Mouse (Mus musculus) megakaryocyte, adult 5-6 weeks (primary cell): ENCODE results near the gene Sgce. TPM values are rescaled to one million over a fixed set of nuclear protein-coding genes. Genes with fewer than 3 reads are reported as not detected.
"Not testable (repeated sequence)": the region's sequence is repeated elsewhere in the genome, so short reads cannot be mapped to it uniquely, and the experiment has no call there.

Experiments
- ATAC-seq: 2 replicates; pipeline ENCODE4 v1.8.0; 2016; ENCODE audit warnings: mild to moderate bottlenecking, inconsistent platforms; ENCODE audit not compliant: poor library complexity, severe bottlenecking
- total RNA-seq, 2 experiments: library from RNA; stranded (forward) in 1 of 2; stranded (reverse) in 1 of 2; fragments of 153-499, 151-499 nt in 1 of 2; fragments of 221-1000, 200-1000 nt in 1 of 2; gene quantifications; 2 replicates each; pipeline versions ENCODE4 v1.2.3 to v1.2.4; 2015 to 2017

The Sgce gene
- total RNA-seq (2015) (0.21 TPM in 1 of 2 replicates, not detected in the other), total RNA-seq (2017) (0.49 TPM in 1 of 2 replicates, not detected in the other)

DNA sequence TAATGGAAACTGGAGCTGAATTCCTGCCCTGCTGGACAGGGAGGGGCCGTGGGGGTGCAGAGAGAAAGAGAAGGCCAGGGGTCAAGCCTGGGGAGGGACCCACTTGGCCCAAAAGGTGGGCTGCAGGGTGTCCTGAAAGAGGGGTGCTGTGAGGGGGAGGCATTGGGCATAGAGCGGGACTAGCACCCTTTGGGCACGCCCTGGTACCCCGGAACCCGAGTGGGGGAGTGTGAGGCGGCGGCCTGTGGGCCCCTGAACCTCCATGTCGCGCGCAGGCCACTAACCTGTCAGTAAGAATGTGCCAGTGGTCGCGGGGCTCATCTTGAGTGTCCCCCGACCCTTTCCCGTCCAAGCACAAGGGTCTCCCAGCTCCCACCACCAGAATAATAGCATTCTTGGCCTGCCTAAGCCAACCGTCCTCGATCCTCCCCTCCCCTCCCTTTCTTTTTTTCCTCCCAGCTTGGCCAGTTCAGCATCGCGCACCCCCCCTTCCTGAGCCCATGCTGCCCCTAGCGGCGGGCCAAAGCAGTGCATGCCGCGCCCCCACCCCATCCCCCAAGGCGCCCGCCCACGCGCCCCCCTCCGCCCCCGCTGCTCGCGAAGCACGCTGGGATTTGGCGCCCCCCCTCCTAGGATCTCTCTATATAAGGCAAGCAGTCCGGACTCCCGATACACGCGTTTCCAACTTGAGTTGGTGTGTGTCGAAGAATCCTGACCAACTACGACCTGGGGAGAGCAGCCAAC, at the start of gene Sgce, which contains the start of gene Peg10:
TSS of gene Sgce (minus strand) at position 512 of the 744 bp plus-strand sequence.
TSS of gene Peg10 (plus strand) at position 611 of the 744 bp plus-strand sequence.
- peak; percentile 47 for ATAC-seq

DNA sequence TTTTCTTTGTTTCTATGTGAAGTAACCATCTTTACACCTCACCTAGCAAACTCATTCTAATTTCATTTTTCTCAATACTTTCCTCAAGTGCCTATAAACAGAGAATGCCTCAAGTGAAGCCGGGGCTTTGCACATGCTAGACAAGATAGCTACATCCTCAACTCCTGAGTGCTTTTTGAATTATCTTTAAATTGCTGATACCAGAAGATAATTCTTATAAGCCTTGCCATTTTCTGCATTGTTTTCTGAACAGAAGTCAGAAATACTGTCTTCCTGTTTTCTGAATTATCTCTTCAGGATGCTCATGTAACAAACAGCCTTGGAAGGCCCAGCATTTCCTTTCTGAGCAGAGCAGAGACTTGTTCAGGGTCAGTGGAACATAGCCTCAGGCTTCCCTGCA, 49.3 kb upstream of the Sgce start:
- ATAC-seq = no peak

DNA sequence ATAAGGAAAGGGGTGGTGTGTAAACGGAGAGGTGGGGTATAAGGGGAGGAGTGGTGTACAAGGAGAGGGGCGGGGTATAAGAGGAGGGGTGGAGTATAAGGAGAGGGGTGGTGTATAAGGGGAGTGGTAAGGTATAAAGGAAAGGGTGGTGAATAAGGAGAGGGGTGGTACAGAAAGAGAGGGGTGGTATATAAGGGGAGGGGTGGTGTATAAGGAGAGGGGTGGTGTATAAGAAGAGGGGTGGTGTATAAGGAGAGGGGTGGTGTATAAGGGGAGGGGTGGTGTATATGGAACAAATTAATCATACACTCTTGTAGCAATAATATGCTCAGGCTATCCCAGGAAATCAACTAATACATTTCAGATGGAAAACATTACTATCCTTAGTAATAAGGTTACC, 15.2 kb upstream of the Sgce start:
- 0 out of 2 replicates have a peak, but pooled peaks have one; percentile 51 for ATAC-seq

DNA sequence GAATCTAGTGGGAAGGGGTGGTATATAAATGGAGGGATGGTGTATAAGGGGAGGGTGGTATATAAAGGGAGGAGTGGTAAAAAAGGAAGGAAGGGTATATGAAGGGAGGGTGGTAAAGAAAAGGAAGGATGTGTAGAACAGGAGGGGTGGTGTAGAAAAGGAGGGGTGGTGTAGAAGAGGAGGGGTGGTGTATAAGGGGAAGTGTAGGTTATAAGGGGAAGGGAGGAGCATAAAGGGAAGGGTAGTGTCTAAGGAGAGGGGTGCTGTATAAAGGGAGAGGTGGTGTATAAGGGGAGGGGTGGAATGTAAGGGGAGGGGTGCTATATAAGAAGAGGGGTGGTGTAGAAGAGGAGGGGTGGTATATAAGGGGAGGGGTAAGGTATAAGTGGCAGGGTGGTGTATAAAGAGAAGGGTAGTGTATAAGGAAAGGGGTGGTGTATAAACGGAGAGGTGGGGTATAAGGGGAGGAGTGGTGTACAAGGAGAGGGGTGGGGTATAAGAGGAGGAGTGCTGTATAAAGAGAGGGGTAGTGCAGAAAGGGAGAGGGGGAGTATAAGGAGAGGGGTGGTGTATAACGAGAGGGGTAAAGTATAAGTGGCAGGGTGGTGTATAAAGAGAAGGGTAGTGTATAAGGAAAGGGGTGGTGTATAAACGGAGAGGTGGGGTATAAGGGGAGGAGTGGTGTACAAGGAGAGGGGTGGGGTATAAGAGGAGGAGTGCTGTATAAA, 14.6 kb upstream of the Sgce start:
- not testable (repeated sequence) for ATAC-seq

DNA sequence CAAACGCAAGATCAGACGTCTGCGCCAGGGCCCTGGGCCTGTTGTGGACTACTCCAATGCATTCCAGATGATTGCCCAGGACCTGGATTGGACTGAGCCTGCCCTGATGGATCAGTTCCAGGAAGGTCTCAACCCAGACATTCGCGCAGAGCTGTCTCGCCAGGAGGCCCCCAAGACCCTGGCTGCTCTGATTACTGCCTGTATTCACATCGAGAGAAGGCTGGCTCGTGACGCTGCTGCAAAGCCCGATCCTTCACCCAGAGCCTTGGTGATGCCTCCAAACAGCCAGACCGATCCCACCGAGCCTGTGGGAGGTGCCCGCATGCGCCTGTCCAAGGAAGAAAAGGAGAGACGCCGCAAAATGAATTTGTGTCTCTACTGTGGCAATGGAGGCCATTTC, 7.9 kb upstream of the Sgce start:
- ATAC-seq = no peak

DNA sequence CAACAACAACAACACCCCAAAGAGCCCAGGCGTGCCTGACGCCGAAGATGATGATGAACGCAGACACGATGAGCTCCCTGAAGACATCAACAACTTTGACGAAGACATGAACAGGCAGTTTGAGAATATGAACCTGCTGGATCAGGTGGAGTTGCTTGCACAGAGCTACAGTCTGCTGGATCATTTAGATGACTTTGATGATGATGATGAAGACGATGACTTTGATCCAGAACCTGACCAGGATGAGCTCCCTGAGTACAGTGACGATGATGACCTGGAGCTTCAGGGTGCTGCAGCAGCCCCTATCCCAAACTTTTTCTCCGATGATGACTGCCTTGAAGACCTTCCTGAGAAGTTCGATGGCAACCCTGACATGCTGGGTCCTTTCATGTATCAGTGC, 7.3 kb upstream of the Sgce start:
- no peak for ATAC-seq

DNA sequence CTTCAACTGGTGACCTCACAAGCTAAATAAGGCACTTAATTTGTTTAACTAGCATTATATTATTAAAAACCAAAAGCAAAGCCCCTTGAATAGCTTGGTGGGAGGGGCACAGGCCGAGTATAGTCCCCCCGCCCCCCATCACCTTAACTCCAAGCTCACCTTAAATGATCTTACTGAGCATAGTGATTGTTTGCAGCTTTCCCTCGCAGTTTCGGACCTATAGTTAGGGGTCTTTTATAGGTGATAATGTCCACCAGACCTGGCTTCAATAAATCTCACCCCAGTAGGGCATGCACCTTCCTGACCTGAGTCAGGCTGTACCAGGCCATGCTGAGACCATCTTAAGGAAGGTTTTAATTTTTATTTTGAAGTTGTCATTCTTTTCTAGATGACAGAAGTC, 4.3 kb upstream of the Sgce start:
- ATAC-seq = no peak

DNA sequence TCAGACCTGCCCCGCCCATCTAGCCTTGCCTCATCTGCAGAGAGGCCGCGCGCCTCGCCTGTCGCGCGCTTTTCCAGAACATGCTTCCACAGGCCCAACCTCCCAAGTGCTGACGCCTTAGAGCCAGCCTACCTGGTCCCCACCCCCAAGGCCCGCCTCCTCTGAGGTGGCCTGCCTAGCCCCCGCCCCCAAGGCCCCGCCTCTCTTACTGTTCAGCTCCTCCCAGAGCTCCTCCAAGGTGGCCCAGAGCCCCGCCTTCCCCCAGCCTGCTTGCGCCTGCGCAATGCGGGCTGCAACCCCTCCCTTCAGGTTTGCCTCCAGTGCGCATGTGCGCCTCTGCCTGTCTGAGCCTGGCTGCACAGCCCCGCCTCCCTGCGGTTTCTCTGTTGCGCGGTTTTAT, 2.1 kb upstream of the Sgce start:
- peak; percentile 85 for ATAC-seq

DNA sequence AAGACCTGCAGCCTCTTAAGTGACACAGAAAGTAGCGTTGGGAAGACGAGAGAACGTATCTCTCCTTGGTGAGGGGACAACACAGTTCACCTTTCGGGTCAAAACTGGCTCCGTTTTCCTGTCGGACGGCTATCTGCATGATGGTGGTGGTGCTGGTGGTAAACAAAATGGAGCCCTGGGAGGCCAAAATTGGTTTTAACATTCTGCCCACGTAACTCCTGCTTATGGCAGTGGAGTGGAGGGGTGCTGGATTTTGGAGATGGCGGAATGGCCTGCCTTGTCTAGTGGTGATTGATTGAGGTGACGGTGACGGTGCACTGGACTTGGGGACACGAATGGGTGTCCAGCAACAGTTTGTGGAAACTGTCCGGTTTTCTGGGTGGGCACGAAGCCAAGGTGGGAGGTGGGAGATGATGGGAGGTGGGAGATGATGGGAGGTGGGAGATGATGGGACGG, 1.5 kb upstream of the Sgce start:
- no peak for ATAC-seq

DNA sequence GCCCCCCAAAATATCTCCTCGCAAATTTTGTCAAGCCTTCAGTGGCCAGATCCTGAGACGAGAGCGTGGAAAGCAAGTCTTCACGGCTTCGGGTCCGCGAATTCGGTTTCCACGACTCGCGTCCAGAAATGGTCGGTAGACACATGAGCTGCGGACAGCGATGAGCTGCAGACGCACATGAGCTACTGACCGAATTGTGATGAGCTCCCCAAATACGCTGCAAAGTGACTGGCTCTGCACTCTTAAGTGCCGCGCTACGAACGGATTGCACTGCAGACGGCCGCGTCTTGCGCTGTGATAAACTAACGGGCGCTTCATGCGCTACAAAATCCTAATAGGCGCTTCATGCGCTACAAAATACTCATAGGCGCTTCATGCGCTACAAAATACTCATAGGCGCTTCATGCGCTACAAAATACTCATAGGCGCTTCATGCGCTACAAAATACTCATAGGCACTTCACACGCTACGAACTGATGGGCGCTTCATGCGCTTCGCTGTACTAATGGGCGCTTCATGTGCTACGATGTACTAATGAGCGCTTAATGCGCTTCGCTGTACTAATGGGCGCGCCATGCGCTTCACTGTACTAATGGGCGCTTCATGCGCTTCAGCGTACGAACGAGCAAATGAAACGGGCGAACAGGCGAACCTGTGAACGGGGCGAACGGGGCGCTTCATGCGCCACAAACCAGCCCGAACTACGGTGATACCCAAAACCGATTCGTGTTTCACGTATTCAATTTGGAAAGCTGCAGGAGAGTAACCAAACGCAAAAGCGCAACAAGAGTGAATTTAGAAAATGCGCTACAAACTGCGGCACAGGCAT, 884 bp upstream of the Sgce start:
- peak; percentile 52 for ATAC-seq

DNA sequence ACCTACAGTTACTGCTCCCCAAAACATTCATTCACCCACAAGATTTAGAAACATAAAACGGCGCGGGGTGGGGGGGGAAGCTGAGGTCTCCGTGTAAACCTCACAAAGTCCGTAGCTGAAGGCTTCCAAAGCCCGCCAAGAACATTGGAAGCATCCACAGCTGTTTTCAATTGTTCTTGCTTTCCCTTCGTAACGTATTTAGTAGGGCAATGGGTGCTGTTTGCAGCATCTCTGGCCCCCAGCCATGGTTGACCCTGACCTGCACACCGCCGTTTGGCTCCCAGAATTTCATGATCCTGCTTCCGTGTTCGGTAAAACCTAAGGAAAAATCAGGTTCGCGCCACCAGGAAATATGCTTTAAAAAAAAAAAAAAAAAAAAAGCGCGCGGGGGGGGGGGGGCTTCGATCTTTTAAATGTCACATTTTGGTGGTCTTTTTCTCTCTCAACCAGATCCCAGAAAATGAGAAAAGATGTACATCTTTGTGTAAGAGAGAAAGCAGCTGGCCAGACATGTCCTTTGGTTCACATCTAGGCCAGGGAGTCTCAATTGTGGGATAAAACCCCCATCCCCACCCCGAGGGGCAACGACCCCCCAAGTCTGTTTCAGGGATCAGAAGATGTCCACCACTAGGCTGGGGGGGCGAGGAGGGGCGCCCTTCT, 841 bp downstream of the Sgce start:
- no peak for ATAC-seq

DNA sequence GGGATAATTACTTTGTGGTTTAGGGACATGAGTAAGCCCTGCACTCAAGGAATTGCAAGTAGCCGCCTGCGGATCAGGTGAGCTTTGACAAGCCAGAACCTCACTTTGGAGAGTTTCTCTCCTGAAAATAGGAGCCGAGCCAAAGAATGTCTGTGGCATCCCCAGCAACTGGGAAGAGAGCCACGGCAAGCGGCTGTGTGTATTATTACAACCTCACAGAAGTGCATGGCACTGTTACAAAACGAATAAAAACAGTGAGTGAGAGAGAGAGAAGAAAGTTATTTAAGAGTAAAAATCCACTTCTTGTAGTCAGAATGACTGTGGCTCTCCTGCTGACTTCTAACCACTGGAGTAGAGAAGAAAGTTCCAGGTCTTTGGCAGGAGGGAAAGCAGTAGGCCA, 6.5 kb downstream of the Sgce start:
- no peak for ATAC-seq

DNA sequence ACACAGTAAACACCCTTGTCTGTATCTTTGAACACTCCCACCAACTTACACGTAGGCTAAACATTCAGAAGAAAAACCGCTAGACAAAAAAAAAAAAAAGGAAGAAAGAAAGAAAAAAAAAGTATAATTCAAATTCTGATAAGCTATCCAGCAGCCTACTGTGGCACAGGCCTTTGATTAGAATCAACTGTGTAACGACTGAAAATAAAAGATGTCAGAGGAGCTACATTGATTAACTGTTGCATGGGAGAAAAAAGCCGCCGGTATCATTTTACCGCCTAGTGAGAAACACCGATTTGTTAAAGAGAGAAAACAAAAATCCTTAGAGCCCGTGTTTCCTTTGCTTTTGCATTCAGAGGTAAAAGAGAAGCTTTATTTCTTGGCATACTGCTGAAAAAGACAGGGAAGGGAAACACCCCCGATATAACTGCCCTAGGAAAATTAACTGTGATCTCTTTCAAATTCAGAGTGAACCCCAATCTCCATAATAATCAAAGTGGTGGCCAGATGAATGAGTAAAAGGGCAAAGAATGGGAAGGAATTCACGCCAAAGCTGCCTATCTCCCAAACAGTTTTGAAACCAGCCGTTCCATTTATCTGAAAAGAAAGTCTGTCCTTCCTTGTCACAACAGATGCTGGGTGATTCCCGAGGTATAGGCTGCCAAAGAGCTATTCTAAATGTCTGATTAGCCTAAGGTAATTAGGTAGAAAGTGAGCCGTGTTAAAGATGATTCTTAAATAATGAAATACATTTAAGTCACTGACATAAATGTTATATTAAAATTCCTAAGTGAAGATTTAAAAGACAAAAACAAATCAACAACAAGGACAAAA, 7.3 kb downstream of the Sgce start:
- ATAC-seq = no peak

DNA sequence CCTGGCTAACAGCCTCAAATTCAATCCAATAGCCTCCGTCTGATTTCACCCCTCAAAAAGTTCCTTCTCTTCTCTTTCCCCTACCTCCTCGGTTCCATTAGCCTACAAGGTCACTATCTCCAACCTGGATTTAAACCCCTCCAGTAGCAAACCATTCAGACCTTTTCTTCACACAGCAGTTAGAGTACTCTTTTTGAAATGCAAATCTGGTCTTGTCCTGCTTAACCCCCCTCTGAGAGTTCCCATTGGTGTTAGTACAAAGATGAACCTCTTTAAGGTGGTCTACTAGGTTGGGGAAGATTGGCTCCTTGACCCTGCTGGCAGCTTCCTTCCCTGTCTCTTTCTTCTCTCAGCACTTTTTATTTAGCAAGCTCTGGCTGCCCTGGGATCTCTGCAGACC, 8.3 kb downstream of the Sgce start:
- ATAC-seq = no peak

DNA sequence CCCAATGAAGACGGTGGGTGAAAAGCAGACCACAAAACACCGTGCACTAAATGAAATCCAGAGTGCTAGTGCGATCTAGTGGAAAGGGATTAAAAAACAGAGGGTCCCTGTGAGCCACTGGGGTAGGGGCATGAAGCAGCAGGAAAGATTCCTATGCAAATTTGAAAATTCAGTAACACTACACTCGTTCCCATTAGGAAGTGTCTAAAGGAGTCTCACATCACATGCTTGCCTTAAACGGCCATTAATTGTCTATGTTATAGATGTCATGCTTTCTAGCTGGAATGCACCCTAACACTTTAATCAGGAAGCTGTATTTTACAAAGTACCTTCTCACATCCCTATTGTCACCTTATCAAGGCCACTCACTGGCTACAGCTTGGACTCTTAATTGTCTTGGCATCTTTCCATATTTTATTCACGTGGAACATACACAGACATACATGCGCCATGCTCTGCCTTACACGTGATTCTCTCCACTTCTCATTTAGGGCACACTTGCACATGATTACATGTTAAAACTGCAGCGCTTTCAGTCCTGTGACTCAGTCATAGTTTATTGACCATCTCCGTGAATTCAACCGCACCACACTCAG, 8.9 kb downstream of the Sgce start:
- ATAC-seq = no peak

DNA sequence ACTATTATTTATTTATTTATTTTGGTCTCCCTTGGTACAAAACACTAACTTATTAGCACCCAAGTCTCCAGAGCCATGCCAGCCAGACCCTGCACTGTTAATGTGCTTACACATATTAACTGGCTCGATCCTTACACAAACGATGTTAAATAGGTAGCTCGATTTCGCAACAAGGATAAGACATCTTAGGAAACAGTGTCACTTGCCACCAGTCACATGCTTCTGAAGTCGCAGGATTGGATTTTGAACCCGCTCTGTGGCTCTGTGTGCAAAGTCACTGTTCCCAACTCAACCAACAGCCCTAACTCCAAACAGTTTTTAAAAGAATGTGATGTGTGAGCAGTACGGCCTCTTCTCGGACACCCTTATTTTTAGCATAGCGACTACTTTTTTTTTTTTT, 10.6 kb downstream of the Sgce start:
- no peak for ATAC-seq

DNA sequence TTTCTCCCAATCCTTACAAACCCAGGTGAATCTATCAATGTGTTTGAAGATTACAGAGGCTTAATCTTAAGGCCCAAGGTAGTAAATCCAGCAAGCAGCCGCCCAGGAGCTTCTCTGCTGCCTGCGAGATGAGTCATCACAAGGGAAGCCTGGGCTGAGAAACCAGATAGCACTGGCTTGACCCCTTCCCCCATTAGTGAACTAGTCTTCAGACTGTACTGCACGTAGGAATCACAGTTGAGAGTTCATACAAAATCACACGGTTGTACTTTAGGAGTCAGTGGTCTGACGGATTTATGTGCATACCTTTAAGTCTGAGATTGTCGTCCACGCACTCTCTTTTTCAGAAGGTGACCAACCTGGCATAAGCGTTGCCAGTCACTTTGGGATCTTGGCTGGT, 13.8 kb downstream of the Sgce start:
- ATAC-seq = no peak

DNA sequence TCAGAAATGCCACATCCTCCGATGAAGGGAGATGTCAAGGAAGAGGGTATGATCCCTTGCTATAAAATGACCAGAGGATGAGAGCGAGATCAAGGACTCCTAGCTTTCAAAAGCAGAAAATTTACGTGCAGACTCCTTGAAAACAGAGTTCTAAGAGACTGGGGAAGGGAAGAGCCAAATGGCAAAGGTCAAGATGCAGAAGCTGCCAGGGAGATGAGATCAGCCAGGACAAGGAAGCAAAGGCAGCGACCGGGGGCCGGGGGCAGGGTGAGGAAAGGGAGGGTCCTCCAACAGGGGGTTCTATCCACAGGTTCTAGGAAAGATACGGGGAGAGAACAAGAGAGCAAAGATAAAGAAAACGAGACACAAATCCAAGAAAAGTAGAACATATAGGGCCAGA, 15.3 kb downstream of the Sgce start:
- no peak for ATAC-seq

DNA sequence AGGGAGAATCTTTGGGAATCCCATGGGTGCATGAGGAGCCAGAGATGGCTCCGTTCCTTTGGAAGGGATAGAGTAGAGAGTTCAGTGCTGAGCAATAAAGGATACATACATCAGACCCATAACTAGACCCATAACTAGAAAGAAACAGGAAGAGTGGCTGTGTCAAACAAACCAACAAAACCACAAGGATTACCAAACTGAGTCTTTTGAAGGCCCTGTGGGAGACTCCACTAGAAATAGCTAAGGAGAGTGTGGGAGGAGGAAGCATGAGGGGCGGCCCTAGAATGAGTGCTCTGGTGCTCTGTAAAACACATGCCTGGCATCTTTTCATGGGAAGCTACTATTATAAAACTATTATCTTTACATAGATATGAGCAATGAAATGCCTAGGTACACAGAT, 18.7 kb downstream of the Sgce start:
- ATAC-seq = peak; percentile 94
